Mouse (Mus musculus): ENCODE data around the gene 1700020D05Rik.

- TF ChIP-seq CTCF (IDR thresholded peaks at IDR 0.05; ENCODE audit: low read depth), result no peak
- no peak for TF ChIP-seq EP300 (optimal IDR thresholded peaks at IDR 0.05)
These were observed 7.6 kb downstream of the 1700020D05Rik start for GRCm38 (mm10) chr19:5496052-5496370.
